Mouse (Mus musculus): ENCODE results near the gene Nelfcd.

Gene Nelfcd

DNA sequence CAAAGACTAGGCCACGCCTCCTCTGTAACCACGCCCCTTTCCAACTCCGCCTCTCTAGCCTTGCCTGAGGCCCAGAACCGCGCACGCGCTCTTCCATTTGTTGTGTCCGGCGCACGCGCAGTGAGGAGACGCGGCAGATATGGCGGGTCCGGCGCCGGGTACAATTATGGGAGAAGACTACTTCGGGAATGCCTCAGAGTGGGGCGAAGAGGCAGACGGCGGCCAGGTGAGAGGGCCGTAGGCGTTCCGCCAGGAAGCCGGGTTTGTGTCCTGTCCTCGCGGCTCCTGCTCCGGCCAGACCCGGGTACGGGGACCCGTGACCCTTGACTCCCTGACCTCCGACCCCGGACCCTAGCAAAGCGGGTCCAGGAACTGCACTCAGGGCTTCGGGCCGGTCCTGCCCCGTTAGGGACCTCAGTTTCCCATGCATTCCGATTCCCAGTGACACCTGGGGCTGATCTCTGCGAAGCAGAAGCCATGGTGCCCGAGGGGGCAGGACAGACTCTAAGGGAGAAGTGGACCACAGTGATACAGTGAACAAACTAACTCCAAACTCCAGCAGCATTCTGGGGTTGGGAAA is at the start of gene Nelfcd:
Gene Nelfcd, plus strand, starts transcription at position 74 of the 580 bp plus-strand sequence.
- peak; percentile 96 for DNase-seq (ENCODE audit: low read depth, low spot score)

DNA sequence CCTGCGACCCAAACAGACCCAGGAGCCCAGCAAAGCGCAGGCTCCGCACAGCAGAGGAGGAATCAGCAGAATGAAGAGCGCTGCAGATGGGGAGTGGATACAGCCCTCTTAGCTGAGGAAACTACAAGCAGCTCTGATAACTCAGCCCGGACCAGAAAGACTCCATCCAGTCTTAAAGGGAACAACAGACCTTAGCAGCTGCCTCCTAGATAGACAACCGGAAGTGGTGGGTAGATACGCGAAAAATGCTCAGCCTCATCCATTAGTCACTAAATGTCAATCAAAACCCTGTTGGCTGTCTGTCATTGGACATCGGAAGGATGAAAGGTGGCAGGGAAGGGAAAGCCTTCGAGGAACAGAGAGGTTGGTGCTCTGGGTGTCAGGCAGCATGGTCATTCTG is 49.0 kb upstream of the Nelfcd start:
- no peak for DNase-seq (ENCODE audit: low read depth, low spot score)

DNA sequence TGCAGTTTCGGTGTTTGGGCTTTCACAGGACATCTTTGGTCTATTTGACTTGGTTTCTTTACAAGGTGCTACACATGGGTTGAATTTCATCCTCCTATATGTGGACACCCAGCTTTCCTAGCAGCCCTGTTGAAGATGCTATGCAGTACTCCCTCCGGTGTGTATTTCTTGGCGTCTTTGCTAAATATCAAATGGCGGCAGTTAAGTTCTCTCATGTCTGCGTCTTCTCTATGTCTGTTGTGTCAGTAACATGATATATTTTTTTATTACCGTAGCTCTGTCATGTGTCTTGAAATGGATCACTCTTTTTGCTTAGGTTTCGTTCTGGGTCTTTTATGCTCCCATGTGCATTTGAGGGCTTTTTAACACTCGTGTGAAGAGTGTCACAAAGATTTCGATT is 34.6 kb upstream of the Nelfcd start:
- DNase-seq (ENCODE audit: low read depth, low spot score), result no peak

DNA sequence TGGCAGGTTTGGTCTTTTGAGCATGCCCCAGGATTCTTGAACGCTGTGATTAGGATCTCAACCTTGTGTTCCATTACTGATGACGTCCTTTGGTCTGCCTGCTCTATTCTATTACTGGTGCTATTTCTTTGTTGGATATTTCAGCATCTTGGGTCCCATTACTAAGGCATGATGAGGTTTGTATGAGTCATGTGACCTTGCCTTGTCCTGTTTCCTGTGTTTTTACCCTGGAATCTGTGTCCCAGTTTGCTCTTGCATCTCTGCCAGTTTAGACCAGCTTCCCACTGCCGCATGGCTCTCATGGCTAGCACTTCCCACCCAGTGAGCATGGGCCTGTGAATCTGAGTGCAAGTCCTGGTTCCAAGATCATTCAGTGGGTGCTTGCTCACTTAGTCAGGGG is 23.7 kb upstream of the Nelfcd start:
- no peak for DNase-seq (ENCODE audit: low read depth, low spot score)

DNA sequence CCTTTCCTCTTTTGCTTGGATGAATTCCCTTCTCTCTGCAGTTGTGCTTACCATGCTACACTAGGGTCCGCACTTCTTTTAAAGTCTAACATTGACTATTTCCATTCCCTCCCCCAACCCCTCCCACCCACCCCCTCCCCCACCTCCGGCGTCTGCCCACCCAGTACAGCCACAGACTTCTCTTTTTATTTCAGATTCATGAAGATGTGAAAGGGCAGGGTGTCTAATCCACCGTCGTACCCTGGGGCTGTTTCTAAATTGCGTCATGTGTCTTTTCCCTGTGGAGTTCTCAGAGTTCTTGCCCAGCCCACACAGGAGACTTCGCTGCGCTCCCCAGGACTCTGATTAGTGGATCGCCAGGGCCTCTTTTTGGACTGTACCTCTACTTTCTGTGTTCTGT is 23.1 kb upstream of the Nelfcd start:
- no peak for DNase-seq (ENCODE audit: low read depth, low spot score)

DNA sequence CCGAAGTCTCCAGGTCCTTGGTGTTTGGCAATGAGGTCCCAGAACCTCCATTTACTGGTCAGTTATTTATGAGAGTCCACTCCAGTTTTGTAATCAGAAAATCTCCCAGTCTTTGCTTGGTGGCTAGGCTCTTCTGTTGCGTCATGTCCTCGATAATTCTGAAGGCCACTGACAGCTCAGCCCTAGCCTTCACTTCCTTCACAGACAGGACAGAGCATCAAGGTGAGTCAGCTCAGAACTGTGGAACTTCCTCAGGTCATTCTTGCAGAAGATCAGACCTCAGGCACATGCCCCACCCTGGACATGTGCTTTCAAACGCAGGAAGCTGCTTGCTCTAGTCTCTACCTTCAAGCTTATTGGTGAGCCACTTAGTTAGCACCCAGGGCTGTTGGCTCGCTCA is 22.2 kb upstream of the Nelfcd start:
- no peak for DNase-seq (ENCODE audit: low read depth, low spot score)

DNA sequence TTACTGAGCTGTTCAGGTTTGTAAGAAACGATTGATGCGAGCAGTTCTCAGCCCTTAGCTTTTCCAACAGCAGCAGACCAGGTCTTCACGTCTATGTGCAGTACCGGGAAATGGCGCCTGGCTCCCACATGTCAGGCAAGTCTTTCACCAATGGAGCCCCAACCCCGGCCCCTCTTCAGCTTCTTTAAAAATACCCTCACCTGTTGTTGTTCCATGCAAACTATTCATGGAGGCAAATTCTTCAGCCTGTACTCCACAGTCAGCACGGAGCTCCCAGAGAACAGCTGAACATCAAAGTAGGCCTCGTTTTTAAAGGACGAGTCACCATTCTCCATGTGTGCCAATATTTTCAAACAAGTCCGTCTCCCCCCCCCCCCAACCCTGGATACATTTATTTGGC is 19.0 kb upstream of the Nelfcd start:
- DNase-seq (ENCODE audit: low read depth, low spot score), result no peak

DNA sequence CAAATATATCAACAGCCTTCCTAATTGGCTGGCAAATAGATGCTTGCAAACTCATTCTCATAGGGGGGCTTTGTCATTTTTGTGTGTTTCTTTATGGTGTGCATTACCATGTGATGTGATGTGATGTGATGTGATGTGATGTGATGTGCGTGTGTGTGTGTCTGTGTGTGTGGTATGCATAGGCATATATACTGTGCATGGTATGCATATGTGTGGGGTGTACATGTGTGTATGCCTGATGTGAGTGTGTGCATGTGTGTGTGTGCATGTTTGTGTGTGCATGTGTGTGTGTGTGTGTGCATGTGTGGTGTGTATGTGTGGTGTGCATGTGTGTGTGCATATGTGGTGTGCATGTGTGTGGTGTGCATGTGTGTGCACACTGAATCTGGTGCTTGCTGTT is 18.5 kb upstream of the Nelfcd start:
- DNase-seq (ENCODE audit: low read depth, low spot score), result no peak

DNA sequence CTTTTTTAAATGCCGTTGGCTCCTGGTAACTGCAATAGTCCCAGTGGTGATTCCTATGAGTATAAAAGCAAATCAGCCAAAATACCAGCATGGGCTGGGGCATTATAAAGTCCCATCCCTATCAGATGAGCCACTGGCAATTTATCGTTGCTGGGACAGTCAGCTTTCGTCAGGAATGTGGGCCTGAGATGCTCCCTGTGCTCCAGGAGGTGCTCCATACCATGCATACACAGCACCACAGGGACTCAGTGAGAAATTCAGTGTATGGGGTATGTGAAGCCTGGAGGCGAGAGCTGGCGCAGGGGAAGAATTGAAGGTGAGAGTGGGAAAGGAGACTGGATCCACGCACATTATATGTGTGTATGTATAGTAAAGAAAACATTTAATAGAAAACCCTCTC is 17.7 kb upstream of the Nelfcd start:
- no peak for DNase-seq (ENCODE audit: low read depth, low spot score)

DNA sequence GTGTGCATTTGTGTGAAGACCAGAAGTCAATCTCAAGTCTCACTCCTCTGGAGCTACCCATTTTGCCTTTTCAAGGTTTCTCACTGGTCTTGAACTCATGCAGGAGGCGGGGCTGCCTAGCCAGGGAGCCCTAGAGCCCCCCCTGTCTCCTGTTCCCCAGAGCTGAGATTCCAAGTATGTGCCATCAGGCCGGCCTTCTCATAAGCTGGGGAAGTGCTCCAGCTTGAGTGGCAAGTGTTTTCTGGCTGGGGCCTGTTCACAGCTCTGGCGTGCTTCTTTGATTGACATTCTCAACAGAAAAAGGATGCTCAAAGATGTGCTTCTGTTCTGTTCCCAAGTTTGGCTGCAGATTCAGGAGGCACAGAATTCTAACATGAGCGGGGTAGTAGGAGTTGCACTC is 15.2 kb upstream of the Nelfcd start:
- DNase-seq (ENCODE audit: low read depth, low spot score), result no peak

DNA sequence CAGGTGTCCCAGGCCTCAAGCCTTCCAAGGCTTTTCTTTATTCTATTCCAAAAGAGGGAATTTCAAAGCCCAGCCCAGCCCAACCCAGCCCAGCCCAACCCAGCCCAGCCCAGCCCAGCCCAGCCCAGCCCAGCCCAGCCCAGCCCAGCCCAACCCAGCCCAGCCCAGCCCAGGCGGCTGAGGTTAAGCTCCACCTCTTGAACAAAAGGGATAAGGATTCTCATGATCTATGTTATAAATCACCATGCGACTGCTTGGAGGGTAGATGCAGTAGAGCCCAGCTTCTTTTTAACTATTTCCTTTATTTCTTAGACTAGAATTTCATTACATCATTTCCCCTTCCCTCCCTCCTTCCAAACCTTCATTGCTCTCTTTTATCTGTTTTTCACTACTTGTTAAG is 5.4 kb upstream of the Nelfcd start:
- no peak for DNase-seq (ENCODE audit: low read depth, low spot score)

DNA sequence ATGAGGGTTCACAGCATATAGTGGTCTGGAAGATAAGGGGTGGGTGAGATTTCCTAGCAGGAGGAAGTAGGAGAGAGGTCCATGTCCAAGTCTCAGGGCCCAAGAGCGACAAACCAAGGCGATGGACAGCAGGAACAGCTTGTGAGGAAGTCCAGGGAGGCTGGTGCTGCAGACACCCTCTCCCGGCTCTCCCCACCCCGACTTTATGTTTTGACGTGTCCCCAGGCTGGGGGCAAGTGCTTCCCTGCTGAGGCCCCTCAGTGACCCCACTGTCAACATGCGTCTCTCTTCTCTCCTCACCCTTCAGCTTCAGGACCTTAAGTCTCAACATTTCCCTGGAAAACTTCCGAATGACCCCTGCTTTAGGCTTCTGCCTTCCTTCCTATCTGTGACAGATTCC is 2.5 kb upstream of the Nelfcd start:
- no peak for DNase-seq (ENCODE audit: low read depth, low spot score)

DNA sequence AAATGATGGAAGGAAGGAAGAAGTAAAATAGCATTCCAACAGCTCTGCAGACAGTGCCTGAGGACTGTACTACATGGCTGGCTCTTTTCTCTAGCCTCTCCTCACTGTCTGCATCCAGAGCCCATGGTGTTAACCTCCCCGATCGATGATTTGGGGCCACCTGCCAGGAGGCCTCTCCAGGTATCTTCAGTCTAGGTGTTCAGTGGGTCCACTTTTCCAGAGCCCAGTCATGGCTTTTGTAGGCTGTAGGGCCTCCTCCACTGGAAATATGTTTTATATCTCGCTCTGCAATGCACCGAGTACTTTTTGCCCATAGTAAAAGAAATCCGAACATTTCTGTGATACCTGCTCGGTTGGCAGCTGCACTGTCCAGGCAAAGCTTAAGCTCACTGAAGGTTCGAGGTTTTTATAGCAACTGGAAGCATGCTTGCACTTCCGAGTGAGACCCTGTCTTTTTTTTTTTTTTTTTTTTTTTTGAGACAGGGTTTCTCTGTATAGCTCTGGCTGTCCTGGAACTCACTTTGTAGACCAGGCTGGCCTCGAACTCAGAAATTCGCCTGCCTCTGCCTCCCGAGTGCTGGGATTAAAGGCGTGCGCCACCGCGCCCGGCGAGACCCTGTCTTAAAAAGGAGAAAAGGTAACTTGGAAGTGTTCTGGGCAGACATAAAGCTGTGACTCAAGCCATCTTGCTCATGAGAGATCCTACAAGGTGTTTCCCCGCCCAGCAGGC is 438 bp upstream of the Nelfcd start:
- no peak for DNase-seq (ENCODE audit: low read depth, low spot score)

DNA sequence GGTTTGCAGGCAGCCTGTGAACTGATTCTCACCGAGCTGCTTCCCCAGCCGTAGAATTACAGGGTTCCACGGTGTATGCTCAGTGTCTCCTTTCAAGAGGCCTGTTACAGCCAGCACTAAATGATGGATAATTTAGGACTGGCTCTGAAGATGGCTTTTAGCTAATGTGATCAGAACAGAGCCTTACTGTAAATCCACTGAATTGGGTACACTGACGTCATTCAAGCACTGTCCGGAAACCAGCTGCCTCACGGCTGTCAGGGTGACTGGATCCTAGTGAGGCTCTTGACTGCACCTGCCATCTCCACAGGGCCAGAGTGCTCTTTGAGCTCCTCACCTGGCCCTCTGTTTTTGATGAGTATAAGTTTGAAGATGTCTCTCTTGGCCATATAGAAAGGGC is 5.5 kb downstream of the Nelfcd start:
- DNase-seq (ENCODE audit: low read depth, low spot score), result no peak

DNA sequence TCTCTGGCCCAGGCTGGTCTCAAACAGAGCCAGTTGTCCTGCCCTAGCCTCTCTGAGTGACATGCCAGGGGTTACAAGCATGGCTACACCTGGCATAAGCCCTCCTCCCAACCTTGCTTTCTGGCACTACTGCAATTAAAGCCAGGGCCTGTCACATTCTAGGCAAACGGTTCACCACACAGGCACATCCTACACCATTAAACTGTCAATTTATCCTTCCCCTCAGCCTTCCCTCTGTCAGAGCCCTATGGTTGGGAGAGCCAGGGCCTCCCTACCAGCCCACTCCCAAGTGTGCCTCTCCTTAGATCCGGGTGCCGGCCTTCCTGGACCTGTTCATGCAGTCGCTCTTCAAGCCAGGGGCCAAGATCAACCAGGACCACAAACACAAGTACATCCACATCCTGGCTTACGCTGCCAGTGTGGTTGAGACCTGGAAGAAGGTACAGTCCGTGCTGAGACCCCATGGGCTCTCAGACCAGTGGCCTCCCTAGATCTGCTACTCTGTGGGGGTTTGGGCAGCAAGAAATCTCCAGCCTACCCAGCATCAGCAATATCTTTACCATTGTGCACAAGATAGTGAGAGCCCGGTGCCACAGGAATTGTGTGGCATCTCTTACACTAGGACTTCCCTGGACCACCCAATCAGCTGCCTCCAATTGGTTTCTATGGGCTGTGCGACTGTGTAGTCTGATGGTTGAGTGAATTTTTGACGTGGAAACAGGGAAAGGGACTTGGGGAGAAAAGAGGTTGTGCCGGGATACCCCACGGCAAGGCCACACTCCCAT is 8.9 kb downstream of the Nelfcd start:
- no peak for DNase-seq (ENCODE audit: low read depth, low spot score)

DNA sequence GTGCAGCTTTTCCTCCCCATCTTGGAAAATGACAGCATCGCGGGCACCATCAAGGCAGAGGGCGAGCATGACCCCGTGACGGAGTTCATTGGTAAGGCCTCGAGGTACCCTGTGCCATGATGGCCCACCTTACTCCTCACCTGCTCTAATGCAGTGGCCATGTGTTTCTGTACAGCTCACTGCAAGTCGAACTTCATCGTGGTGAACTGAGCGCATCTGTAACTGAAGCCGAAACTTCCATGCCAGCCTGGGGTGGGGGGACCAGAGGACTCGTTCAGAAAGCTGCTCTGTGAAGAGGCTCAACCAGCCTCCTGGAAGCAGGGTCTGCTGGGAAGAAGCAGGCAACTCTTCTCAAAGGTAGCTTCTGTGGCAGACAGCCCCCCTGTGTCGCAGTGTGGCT is 11.3 kb downstream of the Nelfcd start:
- DNase-seq (ENCODE audit: low read depth, low spot score), result no peak

DNA sequence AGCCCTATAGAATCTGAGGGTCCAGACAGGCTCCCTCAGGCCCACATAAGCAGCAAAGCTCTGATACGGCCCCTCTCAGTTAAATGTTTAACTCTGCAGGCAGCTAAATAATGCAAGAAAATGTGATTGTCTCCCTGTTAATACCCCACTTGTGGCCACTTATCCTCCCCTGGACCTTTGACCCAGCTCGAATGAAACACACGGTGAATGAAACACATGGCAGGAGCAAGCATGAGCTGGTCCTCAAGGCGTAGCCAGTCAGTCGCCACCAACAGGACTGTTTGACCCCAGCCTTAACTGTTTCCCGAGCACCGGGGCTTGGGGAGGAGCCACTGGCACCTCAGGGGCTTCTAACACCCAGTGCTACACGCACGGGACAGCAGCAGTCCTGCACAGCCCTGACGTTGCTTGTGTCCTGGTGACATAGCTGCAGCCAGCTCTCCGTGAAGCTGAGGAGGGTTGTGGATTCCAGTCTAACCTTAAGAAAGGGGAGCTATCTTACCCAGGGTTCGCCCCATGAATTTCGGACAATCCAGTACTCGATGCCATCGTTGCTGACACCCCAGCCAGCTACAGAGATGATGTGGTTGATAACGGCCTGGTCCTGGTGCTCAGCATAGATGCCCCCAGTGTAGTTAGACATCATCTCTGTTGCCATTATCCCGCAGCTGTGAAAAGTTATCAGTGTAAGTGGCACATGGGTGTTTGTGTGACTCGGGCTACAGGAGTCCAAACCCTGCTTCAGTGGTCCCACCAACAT is 12.7 kb downstream of the Nelfcd start:
- no peak for DNase-seq (ENCODE audit: low read depth, low spot score)

DNA sequence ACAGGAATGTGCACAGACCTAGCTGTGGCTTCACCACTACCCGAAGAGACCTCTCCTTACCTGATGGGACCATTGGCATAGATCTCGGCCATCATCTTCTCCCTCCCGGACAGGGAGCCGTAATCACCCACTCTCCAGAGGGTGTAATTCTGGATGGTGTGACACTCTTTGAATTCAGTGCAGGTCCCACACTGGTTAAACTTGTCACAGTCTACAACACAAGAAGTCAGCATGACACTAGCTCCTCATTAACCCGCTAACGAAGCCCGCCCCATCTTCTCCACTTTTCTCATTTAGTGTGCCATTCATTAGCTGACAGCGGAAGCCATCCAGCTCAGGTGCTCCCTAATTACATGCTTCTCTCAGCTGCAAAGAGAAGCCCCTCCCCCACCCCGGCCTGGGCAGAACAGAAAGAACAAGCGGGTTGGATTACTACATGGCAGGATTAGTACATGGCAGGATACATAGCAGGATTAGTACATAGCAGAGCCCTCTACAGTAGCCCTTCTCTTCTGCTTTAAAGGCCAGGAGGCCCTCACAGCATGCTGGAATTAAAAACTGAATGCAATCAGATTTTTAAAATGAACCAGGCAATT is 13.5 kb downstream of the Nelfcd start:
- DNase-seq (ENCODE audit: low read depth, low spot score), result no peak

DNA sequence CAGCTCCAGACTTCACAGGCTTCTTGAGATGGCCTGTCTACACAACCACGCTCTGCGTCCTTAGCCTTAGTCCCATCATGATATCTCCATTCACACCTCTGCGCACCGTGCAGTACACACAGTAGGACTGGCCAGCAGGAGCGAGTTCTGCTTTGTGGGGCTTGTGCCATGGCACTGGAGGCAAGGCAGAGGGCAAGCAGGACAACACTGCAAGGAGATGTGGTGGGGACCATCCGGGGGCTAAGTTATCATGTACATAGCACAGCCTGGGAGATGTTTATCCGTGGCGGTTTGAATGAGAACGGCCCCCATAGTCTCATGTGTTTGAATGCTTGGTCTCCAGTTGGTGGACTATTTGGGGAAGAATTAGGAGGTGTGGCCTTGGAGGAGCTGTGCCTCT is 19.3 kb downstream of the Nelfcd start:
- no peak for DNase-seq (ENCODE audit: low read depth, low spot score)

DNA sequence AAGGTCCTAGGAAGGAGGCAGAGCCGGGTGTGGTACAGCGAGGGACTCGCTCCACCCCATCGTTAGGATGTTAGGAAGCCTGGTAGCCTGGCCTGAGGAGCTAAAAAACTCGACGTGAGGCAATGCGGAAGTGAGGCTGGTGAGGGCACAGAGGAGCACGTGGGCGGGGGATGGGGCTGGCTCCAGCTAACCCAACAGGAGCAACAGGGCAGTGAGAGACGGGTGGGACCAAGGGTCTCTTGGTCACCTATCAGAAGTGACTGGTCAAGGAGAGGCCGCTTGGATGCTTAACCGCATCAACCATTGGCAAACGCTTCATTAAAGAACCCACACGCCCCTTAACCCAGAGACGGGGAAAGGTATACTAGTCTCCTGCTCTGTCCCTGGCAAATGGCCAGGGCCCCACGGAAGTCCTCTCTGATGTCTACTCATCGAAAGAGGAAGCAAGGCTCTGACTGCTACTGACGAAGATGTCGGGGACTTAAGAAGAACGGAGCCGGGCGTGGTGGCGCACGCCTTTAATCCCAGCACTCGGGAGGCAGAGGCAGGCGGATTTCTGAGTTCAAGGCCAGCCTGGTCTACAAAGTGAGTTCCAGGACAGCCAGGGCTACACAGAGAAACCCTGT is 20.6 kb downstream of the Nelfcd start:
- no peak for DNase-seq (ENCODE audit: low read depth, low spot score)

DNA sequence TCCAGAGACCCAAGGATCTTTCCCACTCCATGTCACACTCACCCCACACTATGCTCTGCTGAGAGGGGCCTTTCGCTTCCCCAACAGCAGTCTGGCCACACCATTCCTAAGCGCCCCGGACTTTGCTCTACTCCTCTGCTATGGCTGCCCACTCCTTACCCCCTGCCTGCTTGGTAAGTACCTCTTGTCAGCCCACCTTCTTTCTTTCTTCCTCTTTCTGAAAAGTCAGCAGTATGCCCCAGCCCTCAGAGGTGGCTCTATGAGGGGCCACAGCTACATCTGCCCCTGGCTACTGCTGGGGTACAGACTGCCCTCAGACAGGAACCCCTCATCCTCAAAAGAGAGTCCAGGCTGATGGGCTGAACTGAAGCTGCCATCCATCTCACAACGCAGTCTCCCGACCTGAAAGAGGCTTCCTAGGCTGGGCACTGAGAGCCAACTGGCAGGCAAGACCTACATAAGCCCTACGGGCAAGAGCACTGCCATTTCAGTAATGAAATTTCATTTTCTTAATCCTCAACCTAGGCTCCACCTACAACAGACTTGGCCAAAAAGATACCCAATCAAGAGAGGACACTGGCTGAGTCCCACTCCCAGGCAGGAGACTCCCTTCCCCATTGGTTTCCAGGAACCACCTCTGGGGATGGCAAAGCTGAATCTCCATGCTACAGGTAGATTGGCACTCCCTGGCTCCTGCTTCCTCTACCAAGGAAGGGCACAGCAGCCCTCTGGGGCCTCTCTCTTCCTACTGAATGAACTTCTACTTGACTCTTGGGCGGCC is 21.5 kb downstream of the Nelfcd start:
- no peak for DNase-seq (ENCODE audit: low read depth, low spot score)

All from forelimb bud, embryonic 11.5 days (tissue).